Mouse (Mus musculus) c-Kit-positive CD71-negative TER-119-negative erythroid progenitor cells, embryonic 14.5 days (primary cell): Measurements from ENCODE around the gene Gm45837.
"Not testable (repeated sequence)": the region's sequence is repeated elsewhere in the genome, so short reads cannot be mapped to it uniquely, and the experiment has no call there.

Experiments used
- DNase-seq: peaks from one replicate; pipeline ENCODE4 v3.0.0-alpha.2; 2013; ENCODE audit warnings: low read depth

Gene Gm45837

DNA sequence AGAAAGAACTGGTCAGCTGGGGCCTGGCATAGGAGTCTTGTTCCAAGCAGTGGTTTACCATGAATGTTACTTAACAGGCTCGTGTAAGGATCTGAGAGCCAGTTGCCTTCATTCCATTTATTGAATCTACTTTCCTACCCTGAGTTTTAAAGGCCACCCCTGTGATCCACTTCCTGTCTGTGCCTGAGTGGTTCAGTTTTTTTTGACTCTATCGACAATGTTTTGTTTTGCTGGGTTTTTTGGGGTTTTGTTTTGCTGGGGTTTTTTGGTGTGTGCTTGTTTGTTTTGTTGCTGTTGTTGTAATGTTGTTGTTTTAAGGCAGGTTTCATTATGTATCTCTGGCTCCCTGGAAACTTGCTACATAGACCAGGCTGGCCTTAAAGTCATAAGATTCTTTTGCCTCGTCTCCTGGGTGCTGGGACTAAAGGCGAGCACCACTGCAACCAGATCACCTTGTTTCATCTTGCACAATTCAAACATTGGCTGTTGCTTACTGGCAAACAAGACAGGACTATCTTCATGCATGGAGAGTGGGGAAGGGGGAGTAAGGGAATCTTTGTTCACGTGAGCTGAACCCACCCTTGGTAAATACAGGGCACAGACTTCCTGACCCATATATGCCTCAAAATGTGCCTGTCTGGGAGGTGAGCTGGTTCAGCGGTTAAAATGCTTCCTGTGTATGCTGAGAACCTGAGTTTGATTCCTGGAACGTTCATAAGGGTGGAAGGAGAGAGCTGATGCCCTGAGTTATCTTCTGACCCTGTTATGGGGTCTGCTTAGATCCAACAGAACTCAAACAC is 140.2 kb downstream of the Gm45837 start:
- DNase-seq, result no peak

DNA sequence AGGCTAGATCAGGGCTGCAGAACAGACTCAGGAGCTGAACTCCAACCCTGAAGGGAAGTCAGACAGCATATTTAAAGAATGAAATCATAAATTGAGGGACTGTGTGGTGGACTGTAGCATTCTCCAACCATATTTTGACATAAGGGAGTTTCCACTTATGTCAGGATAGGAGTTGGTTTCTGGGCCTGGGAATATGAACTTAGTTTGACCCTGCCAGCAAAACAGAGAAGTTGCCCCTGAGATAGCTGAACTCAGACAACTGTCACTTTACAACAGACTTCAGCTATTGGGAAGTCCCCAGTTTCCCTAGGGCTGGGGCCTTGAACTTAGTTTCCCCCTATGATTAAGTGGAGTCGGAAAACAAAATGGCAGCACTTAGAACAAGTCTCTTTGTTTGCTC is 140.8 kb downstream of the Gm45837 start:
- no peak for DNase-seq

DNA sequence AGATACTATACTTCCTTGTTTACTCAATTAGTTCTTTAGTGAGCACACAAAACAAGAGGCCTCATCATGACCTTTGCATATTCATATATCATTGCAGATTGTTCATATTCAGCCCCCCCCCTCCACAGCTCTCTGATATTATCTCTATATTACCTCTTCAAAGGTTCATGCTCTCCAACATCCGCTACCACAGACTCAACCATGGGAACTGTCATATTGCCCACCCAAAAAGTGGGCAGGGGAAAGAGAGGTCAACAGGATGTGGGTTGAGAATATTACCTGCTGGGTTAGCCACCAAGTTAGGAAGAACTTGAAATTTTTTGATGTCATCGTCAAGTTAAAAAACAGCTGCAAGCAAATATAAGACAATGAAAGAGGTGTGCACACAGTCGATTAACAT is 144.8 kb downstream of the Gm45837 start:
- DNase-seq, result not testable (repeated sequence)

DNA sequence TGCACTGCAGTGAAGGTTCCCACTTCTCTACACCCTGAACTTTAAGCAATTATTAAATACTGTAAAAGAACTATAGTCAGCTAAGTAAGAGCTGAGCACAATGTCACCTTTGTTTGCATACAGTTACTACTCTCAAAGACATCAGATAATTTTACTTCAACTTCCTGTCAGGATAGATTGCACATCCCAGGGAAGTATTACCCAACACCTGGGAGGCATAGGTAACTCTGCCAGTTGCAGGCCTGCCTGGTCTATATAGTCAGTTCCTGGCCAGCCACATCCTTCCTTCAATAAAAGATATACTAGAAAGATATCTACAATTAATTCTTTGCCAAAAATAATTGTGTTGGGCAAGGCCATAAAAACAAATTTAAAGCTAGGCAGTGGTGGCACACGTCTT is 146.7 kb downstream of the Gm45837 start:
- no peak for DNase-seq

DNA sequence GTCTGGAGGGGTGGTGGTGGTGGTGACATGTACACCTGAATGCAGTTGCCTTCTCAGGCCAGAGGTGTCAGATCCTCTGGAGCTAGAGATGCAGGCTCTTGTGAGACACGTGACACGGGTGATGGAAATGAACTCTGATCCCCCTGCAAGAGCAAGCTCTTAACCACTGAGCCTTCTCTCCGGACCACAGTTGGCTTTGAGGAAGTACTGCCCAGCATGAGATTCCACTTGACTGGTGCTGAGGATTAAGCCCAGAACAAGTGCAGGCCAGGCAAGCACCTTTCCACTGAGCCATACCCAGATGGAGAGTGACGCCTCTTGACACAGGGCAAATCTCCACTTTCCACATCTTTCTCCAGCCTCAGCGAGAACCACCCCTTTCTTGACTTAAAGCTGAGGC is 148.7 kb downstream of the Gm45837 start:
- DNase-seq, result not testable (repeated sequence)
